Mouse (Mus musculus) layer of hippocampus, postnatal 10 days (tissue): ENCODE data around the gene Gabbr2. TPM values are rescaled to one million over a fixed set of nuclear protein-coding genes. Genes with fewer than 3 reads are reported as not detected.
A peak's percentile ranks its signal among the peaks of the same experiment; 100 is the strongest.

Experiments
- DNase-seq, 2 experiments: peaks; one replicate each; pipeline ENCODE4 v3.0.0; 2021; ENCODE audit warnings: low spot score in 2 of 2
- total RNA-seq, 2 experiments: library from RNA; stranded (reverse); gene quantifications; 2 replicates each; pipeline ENCODE4 v1.2.3; 2021

The Gabbr2 gene
- total RNA-seq, 2 experiments from 2014 or later = 184 to 203 TPM

DNA sequence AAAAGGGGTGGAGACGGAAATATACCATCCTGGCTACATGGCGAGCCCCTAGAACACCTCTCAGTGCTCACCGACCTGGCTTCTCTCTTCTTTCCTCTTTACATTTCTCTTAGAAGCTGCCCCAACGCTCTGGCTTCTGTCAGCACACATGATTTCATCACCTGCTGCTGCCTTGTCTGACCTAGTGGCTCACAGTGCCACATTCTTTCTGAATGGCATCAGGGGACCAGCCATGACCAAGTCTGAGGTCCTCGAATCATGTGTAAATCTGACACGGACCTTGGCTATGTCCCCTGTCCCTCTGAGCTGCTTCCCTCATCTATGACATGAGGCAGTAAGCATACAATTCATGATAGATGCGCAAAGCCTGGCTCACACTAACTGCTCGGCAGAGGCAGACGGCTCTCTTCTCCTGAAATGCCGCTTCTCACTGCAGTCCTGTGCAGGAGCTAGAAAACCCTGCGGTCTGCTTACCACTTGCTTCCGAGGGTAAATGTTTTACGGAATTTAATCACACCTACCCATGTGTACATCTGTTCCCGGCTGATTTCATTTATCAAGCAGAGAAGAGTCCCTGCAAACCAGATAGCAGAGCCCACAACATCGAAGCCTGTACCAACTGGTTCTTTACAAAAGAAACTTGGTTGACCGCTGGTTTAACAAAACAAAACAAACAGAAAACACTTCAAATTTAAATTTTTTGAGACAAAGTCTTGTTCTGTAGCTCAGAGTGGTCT lies 270.7 kb downstream of the Gabbr2 start:
- no peak for DNase-seq

DNA sequence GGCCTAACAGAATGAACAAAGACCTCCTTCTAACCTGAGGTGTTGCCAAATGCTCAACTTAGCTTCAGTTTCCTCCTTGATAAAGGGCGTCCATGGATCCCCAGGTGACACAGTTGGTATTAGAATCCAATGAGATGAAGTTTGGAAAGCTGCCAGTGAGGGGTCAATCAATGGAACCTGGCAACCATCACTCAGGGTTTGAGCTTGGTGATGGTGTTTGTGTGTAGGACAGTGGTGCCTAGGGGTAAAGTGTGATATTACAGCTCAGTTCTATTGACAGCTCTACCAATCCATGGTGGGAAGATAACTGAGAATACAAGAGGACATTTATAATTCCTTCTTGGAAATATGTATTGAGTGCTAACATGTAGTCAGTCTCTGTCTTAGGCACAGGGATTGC lies 271.6 kb downstream of the Gabbr2 start:
- no peak for DNase-seq

DNA sequence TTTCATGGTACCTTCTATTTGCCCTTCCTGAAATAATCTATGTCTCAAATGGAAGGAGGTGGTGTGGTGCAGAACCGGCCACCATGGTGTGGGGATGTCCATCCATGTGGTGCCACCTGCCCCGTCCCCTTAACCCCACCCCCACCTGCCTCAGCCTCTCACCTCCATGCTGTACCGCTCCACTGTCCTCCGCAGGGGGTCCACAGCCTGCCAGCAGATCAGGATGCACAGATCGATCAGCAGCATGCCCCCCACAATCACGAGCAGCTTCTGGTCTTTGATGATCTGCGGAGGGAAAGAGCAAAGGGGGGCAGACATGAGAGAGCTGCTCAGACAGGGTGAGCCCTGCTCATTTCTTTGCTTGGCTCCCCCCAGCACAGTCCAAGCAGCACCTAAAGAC lies 273.0 kb downstream of the Gabbr2 start:
- DNase-seq = no peak

DNA sequence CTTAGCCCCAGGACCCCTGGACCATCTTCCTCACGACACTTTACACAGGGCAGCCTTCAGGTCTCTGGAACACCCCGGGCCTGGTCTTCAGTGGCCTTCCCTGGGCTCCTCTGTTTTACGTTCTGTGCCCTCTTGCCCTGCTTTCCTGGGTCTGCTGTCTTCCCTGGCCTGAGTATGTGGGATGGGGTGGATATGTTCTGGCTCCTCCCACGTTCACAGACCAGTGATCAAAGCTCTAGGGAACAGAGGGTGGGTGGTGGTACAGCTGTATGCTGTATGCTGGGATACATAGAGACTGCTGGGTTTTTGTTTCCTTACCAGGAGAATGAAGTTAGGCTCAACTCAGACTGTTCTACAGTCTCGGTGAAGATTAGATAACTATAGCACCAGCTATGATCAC lies 274.5 kb downstream of the Gabbr2 start:
- DNase-seq = no peak

DNA sequence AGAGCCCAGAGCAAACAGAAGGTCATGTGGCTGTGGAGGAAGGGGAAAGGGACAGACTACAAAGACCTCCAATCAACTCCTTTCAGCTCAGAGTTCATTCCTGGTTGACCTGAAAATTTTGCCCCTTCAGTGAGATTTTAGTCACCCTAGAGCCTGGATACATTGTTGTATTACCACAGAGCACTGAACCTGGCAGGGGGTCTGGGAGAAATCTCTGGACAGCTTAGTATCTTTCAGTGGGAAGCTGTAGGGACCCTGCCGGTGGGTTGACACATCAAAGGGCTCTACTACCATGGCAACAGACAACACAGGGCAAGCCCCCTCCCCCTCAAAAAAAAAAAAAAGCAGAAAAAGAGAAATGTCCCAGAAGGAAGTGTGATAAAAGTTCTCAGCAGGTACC lies 275.3 kb downstream of the Gabbr2 start:
- DNase-seq = no peak

DNA sequence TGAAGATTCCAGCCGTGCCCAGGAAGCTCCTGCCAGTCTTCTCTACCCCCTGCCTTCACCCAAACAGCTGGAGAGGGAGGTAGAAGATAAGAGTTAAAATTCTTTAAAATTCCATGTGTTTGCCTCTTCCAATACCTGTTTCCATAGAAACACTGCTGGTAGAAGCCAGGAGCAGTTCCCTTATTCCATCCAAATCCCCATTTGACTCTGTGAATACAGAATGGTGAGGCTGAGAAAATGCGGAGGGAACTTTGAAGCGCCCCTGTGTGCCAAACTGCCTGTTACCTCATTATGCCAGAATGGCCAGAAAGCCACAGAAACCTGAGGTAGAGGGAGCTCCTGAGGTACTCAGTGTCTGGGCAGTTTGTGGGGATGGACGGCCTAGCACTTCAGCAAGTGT lies 281.1 kb downstream of the Gabbr2 start:
- no peak for DNase-seq

DNA sequence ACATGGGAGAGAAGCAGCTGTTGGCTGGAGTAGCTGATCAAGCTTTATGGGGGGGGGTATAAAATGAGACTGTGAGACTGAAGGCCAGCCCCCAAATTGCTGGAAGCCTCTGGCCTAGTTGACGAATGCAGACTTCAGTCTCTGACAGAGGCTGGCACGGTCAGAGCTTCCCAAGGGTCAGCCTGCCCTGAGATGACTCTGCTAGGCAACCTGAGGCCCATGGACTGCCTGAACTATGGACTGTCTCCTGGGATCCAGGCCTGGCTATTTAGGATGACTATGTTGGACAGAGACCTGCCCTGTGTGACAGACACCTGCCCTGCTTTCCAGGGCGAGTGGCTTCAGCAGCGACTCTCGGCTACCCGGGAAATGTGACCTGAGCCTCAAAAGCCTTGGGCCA lies 281.7 kb downstream of the Gabbr2 start:
- DNase-seq = no peak

DNA sequence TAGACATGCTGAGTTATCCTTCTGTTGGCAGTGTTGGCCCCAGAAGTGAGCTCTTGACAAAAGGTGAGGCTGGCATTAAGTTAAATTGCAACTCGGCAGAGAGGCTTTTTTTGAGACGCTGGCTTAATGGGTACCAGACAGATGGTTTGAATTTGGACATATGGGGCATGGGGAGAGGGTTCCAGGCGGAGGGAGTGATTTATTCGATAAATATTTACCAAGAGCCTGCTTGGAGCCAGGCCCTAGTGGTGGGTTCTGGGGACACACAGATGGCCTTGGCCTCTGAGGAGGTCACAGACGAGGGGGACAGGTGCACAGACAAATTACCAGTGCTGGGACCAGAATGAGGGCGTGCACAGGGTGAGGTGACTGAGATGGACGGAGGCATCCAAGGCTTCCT lies 282.2 kb downstream of the Gabbr2 start:
- no peak for DNase-seq

DNA sequence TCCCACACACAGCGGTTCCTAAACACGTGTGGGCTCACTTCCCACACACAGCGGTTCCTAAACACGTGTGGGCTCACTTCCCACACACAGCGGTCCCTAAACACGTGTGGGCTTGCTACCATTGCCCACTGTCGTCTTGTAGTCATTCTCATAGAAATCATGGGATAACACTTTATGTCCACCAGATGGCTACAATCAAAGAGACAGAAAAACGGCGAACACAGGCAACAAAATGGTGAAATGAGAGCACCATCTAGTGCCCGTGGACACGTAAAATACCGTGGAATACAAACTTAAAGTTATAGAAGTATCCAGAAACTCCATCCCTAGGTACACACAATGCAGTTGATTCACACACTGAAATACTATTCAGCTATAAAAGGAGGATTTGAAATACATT lies 285.9 kb downstream of the Gabbr2 start:
- DNase-seq = no peak

DNA sequence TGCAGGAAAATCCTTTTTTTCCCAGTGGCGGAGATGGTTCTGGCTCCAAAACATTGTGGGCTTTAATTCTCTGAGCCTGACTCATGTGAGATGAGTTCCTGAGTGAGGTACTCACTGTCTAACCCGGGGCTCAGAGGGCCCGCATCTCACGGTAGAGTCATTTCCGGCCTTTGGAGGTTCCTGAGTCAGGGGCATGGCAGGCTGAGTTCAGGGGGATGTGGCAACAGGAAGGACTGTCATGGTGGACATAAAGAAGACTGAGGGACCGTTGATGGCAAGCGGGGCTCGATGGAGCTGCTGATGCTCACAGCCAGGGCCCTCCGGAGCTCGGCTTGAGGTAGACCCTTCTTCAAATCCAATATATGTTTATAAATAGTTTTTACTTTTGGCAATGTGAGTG lies 288.5 kb downstream of the Gabbr2 start:
- no peak for DNase-seq

DNA sequence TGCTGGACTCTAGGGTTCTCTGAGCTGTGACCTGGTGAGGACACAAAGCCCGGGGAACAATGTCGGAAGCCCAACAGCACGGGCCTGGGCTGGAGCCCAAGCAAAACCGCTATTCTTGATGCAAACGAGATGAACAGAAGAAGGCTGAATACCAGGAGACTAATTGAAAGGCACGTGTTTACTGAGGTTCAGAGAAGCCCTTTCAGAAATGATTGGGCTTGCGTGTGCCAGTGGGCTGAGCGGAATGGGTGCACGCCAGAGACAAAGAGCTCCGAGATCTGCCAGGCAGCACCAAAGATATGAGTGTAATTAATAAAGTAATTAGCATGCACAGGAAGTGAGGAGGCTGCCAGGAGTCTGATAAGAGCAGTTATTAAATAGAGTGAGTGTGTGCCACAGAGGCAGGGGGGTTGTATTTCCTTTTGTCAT lies 291.4 kb downstream of the Gabbr2 start:
- DNase-seq = no peak

DNA sequence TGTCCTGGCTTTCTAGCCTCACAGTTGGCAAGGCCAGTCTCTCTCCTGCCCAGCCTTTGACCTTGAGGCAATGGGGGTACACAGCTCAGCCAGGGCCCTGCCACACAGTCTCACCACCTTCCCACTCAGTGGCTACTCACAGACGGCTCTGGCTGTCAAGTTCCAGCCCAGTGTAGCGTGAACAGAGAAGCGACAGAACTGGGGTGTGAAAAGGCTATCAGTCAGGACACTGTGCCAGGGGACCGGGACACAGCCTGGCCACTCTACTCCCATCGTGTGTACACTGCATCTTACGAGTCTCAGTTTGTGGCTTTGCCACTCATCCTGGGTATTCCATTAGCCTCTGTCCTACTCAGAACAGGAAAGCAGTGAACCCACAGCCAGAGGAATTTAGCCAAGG lies 295.2 kb downstream of the Gabbr2 start:
- DNase-seq = no peak

DNA sequence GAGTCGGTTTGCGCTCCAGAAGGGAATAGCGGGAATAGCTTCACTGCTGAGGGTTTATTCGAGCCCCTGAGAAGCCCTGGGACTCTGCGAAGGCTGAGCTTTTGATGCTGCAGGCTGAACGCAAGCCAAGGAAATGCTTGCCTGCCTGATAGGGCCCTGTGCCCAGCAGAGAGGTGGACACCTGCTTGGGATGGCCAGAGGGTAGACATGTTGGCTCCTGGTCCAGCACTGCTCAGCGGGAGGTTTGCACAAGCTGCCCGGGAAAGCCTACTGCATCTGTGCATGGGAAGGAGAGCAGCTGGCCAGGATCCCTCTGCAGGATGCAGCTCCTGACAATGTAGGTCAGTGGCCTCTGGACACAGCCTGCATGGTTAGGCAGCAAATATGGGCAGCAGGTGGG lies 301.1 kb downstream of the Gabbr2 start:
- no peak for DNase-seq

DNA sequence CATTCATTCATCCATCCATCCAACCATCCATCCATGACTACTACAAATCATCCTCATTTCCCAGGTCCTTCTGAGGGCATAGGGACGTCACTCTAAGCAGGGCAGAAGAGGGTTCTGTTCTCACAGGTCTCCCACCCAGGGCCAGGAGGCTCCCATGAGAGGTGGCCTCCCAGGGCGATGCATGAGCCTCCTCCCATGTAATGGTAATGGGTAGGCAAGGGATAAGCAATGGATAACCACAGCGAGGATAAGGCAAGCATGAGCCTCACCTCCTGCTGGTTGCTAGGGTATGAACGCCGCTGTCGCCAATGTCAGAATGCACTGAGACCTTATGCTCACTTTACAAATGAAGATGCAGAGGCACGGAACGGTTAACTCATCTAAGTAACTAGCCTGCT lies 301.7 kb downstream of the Gabbr2 start:
- DNase-seq = no peak

DNA sequence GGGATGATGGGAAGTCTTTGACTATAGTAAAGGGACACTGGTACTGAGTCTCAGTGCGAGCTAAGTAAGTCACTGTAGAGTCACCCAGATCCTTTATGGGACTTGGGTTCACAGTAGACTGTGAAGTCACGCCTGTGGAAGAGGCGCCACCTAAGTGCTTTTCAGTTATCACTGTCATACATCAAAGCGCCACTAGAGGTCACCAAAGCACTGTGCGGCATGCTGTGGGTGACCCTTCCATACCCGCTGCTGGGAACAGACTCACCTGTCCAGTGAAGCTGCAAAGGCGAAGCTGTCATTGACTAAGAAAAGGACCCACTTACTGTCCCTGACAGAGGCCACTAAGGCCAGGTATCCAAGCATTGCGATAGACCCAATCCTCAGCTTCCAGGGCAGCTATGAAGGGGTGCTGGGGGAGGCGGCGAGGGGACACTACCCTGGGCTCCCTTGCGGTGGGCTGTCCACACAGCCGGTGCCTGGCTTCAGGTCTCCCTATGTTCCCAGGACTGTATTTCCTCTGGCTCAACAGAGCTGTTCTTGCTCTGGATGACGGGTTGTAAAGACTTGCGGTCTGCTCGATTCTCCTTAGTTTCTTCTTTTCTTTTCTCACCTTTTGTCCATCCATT lies 302.2 kb downstream of the Gabbr2 start:
- DNase-seq = peak; percentile 86 to 88

DNA sequence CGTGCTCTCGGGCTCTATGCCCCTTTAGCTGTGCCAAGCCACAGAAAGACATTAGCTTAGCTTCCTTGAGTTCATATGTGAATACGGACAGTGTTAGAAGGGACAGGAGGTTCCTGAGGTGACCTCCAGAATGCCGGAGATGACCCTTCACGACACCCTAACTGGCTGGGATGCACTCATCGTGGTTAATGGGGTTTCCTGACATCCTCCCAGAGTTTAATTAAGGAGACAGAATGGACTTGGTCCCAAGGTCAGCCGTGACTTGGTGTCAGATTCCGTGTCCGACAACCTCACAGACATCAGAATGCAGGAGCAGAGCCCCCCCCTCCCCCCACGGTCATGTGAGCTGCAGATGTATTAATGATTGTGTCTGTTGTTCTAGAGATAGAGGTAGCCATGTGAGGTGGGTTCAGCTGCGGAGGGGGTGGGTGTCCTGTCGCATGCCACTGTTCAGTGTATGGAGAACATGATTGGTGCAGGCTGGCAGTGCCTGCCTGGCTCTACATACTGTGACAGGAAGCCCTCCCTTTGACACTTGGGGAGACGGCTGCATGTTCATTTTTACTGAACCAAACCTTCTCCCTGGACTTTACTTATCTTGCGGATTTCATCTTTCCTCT lies 303.4 kb downstream of the Gabbr2 start:
- DNase-seq = no peak

DNA sequence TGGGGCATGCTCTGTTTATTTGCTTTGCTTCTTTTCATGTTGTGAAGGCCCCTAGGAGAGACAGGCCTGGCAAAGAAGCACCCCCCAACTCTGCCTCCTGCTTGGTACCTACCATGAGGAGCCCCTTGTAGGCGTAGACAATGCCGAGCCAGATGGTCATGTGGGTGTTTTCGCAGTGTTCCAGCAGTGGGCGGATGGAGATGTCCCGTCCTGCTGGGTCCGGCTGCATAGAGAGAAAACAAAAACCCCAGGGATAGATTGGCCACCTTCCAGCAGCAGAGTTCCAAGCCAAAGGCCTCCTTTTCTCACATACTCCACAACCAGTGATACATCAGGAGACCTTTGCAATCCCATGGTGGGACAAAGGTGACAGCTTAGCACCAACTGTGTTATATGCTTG lies 307.5 kb downstream of the Gabbr2 start:
- peak; percentile 52 to 67 for DNase-seq

DNA sequence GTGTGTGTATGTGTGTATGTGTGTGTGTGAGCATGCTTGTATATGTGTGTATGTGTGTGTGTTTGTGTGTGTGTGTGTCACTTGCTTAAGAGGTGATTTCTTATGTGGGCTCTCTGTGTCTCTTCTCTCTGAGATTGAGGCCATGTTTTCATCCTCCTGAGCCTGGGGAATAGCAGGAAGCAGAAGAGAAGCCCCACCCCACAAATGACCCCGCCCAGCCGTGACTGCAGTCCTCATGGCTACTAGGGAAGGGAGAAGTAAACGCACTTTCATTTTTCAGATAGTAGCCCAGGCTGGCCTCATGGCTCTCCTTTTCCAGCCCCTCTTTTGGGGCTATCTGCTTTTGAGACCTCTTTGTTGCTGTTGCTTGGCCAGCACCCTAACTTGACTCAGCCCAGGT lies 315.0 kb downstream of the Gabbr2 start:
- no peak for DNase-seq

DNA sequence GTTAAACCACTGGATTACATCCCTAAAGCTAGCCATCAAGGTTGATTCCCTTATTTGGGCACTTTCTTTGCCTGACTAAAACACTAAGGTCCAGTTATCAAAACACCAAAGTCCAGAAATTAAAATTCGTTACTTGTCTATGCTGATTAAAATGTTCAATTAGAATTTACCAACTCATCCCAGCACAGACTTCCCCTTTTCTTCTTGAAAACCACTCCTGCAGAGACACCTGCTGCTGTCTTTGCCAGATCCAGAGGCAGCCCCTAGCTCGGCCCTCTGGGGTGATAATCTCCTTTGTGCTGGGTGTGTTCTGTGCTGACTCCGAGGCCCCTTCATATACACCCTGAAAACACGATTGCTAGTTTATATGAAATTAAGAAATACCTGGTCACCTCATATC lies 315.7 kb downstream of the Gabbr2 start:
- no peak for DNase-seq

DNA sequence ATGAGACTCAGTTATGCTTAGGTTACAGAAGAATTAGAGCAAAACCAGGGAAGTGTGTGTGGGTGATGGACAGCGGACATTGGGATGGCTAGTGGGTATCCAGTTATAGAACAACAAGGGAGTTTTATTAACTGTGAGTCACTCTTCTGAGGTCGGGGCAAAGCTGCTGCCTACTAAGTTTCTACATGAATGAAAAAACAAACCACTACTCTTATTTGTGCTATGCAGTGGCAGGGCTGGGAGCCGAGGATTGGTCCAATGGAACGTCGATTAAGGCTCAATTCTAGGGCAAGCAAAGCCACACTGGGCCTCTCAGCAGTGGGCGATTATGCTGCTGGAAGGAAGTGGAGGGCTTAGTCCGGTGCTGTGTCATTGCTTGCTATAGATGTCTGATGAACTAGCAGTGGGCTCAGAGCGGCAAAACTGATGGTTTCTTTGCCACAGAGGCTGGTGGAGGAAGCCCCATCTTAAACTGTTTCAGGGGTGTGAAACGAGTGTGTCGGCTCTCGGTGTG lies 316.3 kb downstream of the Gabbr2 start:
- DNase-seq = no peak

DNA sequence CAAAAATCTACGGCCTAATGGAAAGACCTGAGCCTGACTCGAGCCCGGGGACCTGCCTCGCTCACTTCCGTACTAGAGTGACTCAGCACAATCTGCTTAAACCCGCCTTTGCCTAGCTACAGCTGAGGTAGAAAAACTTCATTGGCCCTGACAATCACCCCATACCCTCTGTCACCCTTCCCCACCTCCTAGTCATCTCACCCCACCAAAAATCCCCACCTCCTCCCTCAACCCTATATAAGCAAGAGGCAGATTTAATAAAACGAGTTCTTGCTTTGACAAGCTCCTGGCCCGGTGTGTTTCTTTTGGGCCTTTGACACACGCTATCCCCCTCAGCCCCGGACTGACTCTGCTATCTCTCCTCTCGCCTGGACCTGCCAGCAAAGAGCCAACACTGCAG lies 323.1 kb downstream of the Gabbr2 start:
- DNase-seq = no peak

DNA sequence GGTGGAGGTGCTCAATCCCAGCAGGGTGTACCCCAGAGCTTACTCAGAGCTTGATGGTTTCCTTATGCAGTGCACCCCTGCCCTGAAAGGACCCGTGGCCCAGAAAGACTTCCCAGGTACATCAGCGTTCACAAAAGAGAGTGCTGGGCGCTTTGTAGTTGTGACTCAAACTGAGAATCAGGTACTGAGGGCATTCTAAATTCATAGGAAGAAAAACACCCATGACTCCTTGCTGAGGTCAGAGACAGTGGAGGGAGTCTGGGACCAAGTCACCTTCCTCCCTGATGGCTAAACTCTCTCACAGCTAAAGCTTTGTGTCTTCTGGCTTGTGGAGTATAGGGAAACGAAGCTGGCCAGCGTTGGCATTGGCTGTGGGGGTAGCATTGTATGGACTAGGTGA lies 325.3 kb downstream of the Gabbr2 start:
- no peak for DNase-seq

DNA sequence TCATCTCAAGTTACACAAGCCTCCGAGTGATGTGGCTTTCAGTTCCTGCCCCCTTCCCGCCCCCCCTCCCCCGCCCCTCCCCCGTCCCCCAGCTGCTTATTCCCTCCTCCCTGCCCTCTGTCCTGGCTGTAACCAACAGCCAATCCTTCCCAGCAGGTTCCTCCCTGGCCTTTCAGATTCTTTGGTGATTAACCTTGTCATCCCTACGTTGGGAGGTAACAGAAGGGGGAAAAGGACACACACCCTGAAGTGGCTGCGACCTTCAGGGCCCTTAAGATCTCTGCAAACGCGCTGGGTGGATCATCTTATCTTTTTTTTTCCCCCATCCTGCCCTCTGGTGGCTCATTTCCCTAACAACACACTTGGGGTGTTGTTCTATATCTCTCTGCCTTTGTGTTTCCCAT lies 326.3 kb downstream of the Gabbr2 start:
- peak; percentile 32 to 38 for DNase-seq
